Mouse (Mus musculus): ENCODE results near the gene Npnt. TPM values are rescaled to one million over a fixed set of nuclear protein-coding genes. Genes with fewer than 3 reads are reported as not detected.

Npnt gene
- 10 to 100 TPM; 47.9 to 66.2 TPM for total RNA-seq (2021)
- long read RNA-seq, experiment 1, full-length matches to known transcripts = 47 of 88 reads
- long read RNA-seq, experiment 1, partial matches to known transcripts = 25 of 88 reads
- long read RNA-seq, experiment 1, other reads (novel, unspliced or antisense) = 16 of 88 reads
- long read RNA-seq, experiment 2, full-length matches to known transcripts = 75 of 137 reads
- long read RNA-seq, experiment 2, partial matches to known transcripts = 28 of 137 reads
- long read RNA-seq, experiment 2, other reads (novel, unspliced or antisense) = 34 of 137 reads

- peak in 1 of 2 experiments; percentile 18 for DNase-seq (ENCODE audit: low spot score in 2 of 2)
Observed at GRCm38 (mm10) chr3:132949791-132950528, at the start of gene Npnt. Npnt (minus strand) TSS chr3:132950291.

- DNase-seq (ENCODE audit: low spot score in 2 of 2) = no peak
Observed at GRCm38 (mm10) chr3:132996299-132996698, 46.2 kb upstream of the Npnt start.

- no peak for DNase-seq (ENCODE audit: low spot score in 2 of 2)
Observed at GRCm38 (mm10) chr3:132995904-132996267, 45.8 kb upstream of the Npnt start.

- no peak for DNase-seq (ENCODE audit: low spot score in 2 of 2)
Observed at GRCm38 (mm10) chr3:132995172-132995903, 45.2 kb upstream of the Npnt start.

- no peak for DNase-seq (ENCODE audit: low spot score in 2 of 2)
Observed at GRCm38 (mm10) chr3:132986188-132986587, 36.1 kb upstream of the Npnt start.

- DNase-seq (ENCODE audit: low spot score in 2 of 2) = no peak
Observed at GRCm38 (mm10) chr3:132983845-132984485, 33.9 kb upstream of the Npnt start.

- no peak for DNase-seq (ENCODE audit: low spot score in 2 of 2)
Observed at GRCm38 (mm10) chr3:132981968-132982367, 31.9 kb upstream of the Npnt start.

- DNase-seq (ENCODE audit: low spot score in 2 of 2) = no peak
Observed at GRCm38 (mm10) chr3:132979781-132980461, 29.8 kb upstream of the Npnt start.

- DNase-seq (ENCODE audit: low spot score in 2 of 2) = no peak
Observed at GRCm38 (mm10) chr3:132966255-132966654, 16.2 kb upstream of the Npnt start.

GRCm38 (mm10) chr3:132964715-132965507 is 14.8 kb upstream of the Npnt start:
- no peak for DNase-seq (ENCODE audit: low spot score in 2 of 2)

- no peak for DNase-seq (ENCODE audit: low spot score in 2 of 2)
Observed at GRCm38 (mm10) chr3:132962631-132963361, 12.7 kb upstream of the Npnt start.

GRCm38 (mm10) chr3:132950529-132950880 is 414 bp upstream of the Npnt start:
- no peak for DNase-seq (ENCODE audit: low spot score in 2 of 2)

- peak in 1 of 2 experiments; percentile 22 for DNase-seq (ENCODE audit: low spot score in 2 of 2)
Observed at GRCm38 (mm10) chr3:132949380-132949790, 706 bp downstream of the Npnt start.

GRCm38 (mm10) chr3:132948298-132948795 is 1.7 kb downstream of the Npnt start:
- DNase-seq (ENCODE audit: low spot score in 2 of 2) = no peak

- no peak for DNase-seq (ENCODE audit: low spot score in 2 of 2)
Observed at GRCm38 (mm10) chr3:132946086-132946485, 4.0 kb downstream of the Npnt start.

GRCm38 (mm10) chr3:132945669-132946068 is 4.4 kb downstream of the Npnt start:
- no peak for DNase-seq (ENCODE audit: low spot score in 2 of 2)

- no peak for DNase-seq (ENCODE audit: low spot score in 2 of 2)
Observed at GRCm38 (mm10) chr3:132944609-132945008, 5.5 kb downstream of the Npnt start.

- DNase-seq (ENCODE audit: low spot score in 2 of 2) = no peak
Observed at GRCm38 (mm10) chr3:132944193-132944592, 5.9 kb downstream of the Npnt start.

- DNase-seq (ENCODE audit: low spot score in 2 of 2) = no peak
Observed at GRCm38 (mm10) chr3:132942778-132943177, 7.3 kb downstream of the Npnt start.

Measured in gastrocnemius, postnatal 4 days (tissue).